Mouse (Mus musculus) liver, embryonic 15.5 days (tissue): ENCODE results near the gene H2-M10.1. TPM values are rescaled to one million over a fixed set of nuclear protein-coding genes. Genes with fewer than 3 reads are reported as not detected.
"Not testable (repeated sequence)": the region's sequence is repeated elsewhere in the genome, so short reads cannot be mapped to it uniquely, and the experiment has no call there.

Experiments used
- ATAC-seq: fragments of 200-750 bp; cut with Nextera tagmentation; 2 replicates; pipeline ENCODE4 v1.8.0; 2017; ENCODE audit warnings: moderate number of reproducible peaks, mild to moderate bottlenecking, moderate library complexity; ENCODE audit not compliant: insufficient read depth
- H3K27ac ChIP-seq: fragments of 300-500 bp; sonication (generic); replicated peaks from 2 replicates; pipeline ENCODE4 v1.5.1; 2015; ENCODE audit warnings: mild to moderate bottlenecking, inconsistent platforms
- H3K27me3 ChIP-seq: fragments of 300-500 bp; sonication (generic); 2 replicates; pipeline ENCODE4 v1.6.1; 2015; ENCODE audit warnings: mild to moderate bottlenecking, inconsistent platforms
- H3K36me3 ChIP-seq: fragments of 300-500 bp; sonication (generic); replicated peaks from 2 replicates; pipeline ENCODE4 v1.6.1; 2015; ENCODE audit warnings: moderate library complexity, mild to moderate bottlenecking, inconsistent platforms
- H3K4me1 ChIP-seq: fragments of 300-500 bp; sonication (generic); replicated peaks from 2 replicates; pipeline ENCODE4 v1.6.1; 2015; ENCODE audit warnings: inconsistent platforms
- H3K4me2 ChIP-seq: fragments of 300-500 bp; sonication (generic); 2 replicates; pipeline ENCODE4 v1.6.1; 2015; ENCODE audit warnings: moderate library complexity, mild to moderate bottlenecking, inconsistent platforms
- H3K4me3 ChIP-seq: fragments of 300-500 bp; sonication (generic); replicated peaks from 2 replicates; pipeline ENCODE4 v1.5.1; 2015; ENCODE audit warnings: mild to moderate bottlenecking, inconsistent platforms
- H3K9ac ChIP-seq: fragments of 300-500 bp; sonication (generic); 2 replicates; pipeline ENCODE4 v1.6.1; 2015; ENCODE audit warnings: moderate library complexity, mild to moderate bottlenecking, inconsistent platforms
- H3K9me3 ChIP-seq: fragments of 300-500 bp; sonication (generic); replicated peaks from 2 replicates; pipeline ENCODE4 v1.6.1; 2016; ENCODE audit warnings: inconsistent platforms
- WGBS: fragments of 180-500 bp; shearing (Covaris S2); methylation state at CpG from one replicate; pipeline ENCODE4 v1.1.7; 2015; ENCODE audit warnings: mixed read lengths; ENCODE audit not compliant: insufficient replicate concordance; 5-methylcytosine and 5-hydroxymethylcytosine counted together
- polyA plus RNA-seq: library from polyadenylated mRNA; unstranded; fragments of >200 nt; fragmentation: Nextera tagmentation; extraction: Ambion mirVana; gene quantifications from 2 replicates; pipeline ENCODE4 v1.2.1, GENCODE M21; 2015

The H2-M10.1 gene
- polyA plus RNA-seq: not detected in 2 replicates

DNA sequence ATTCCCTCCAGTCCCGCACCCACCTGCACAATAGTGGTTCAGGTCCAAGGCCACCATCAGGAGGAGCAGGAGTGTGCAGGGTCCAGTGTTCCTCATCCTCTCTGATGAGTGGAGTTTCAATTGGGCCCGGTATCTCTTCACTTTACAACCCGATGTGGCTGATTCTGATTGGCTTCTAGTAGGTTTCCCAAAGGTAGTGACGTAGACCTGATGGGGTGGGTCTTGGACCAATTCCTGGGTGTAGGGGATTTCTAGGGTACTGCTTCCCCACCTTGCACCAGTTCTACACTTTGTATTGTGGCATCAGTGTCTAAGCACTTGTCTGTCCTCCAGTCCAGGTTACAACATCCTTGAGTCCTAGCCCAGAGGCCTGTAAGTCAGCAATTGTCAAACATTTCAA is at the start of gene H2-M10.1:
TSS of gene H2-M10.1 (minus strand) at position 101 of the 400 bp plus-strand sequence.
- 59% methylated on average over 4 of the region's 4 CpGs for WGBS
- H3K9ac ChIP-seq: no peak within 1 kb of the TSS

DNA sequence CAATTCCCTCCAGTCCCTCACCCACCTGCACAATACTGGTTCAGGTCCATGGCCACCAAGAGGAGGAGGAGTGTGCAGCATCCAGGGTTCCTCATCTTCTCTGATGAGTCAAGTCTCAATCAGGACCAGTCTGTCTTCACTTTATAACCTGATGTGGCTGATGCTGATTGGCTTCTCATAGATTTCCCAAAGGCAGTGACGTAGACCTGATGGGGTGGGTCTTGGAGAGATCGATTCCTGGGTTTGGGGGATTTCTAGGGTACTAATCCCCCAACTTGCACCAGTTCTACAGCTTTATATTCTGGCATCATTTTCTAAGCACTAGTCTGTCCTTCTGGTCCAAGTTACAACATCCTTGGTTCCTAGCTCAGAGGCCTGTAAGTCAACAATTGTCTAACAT is 42.4 kb upstream of the H2-M10.1 start, which contains the start of gene H2-M10.3:
TSS of gene H2-M10.3 (minus strand) at position 101 of the 400 bp plus-strand sequence.
- not testable (repeated sequence) for ATAC-seq

More for the DNA sequence above, at the start of gene H2-M10.1:
- ATAC-seq: no peak
- Histone ChIP-seq H3K4me3 (no peak within 1 kb of the TSS), H3K9me3 (no peaks in the 10 kb centered on the region), H3K36me3 (no peaks in the 10 kb centered on the region), H3K27ac (no peak within 1 kb of the TSS), H3K4me2 (no peak within 1 kb of the TSS), H3K27me3 (no peaks in the 10 kb centered on the region; the same call in 1 of the 2 replicates), H3K4me1 (no peaks in the 10 kb centered on the region)

DNA sequence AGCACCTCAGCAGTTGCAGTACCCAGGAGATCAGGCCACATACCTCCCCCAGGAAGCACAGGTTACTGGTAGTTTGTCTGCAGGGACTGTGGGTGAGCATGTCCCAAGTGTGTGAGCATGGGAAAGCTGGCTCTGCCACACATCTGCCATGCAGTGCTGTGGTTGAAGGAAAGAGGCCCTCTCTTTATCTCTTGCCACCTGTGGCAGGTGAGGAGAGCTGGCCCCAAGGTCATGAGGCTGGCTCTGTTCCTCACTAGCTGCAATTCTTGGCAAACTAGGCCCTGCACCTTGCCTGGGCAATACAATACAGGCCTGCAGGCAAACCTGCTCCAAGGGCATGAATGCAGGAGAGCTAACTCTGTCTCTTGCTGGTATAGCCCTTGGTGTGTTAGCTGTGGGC is 36.4 kb upstream of the H2-M10.1 start:
- not testable (repeated sequence) for H3K4me2 ChIP-seq, H3K4me3 ChIP-seq, H3K27me3 ChIP-seq, H3K36me3 ChIP-seq, H3K4me1 ChIP-seq, H3K27ac ChIP-seq, ATAC-seq, H3K9ac ChIP-seq, H3K9me3 ChIP-seq

More for the DNA sequence above, 42.4 kb upstream of the H2-M10.1 start, which contains the start of gene H2-M10.3:
- 75% methylated on average over 2 of the region's 2 CpGs for WGBS
- not testable (repeated sequence) for H3K27me3 ChIP-seq, H3K9ac ChIP-seq, H3K4me2 ChIP-seq, H3K9me3 ChIP-seq, H3K4me3 ChIP-seq, H3K4me1 ChIP-seq, H3K27ac ChIP-seq, H3K36me3 ChIP-seq

DNA sequence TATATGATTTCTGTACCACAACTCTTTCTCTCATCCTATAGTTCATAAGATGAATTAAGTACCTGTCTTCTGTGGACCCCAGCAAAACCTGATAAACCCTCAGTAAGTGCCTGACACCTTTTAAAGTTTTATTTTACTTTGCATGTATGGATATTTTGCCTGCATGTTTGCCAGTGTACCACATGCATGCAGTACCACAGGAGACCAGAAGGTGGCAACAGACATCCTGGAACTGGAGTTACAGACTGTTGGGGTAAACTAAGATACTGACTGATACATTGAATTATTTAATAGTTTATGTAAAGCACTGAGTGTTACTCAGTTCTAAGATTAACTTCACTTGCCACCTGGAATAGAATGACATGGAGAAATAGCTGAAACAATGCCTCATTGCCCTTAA is 31.6 kb upstream of the H2-M10.1 start:
- H3K9ac ChIP-seq, ATAC-seq, H3K4me2 ChIP-seq, H3K9me3 ChIP-seq, H3K27me3 ChIP-seq, H3K27ac ChIP-seq, H3K4me3 ChIP-seq, H3K36me3 ChIP-seq, H3K4me1 ChIP-seq: not testable (repeated sequence)

DNA sequence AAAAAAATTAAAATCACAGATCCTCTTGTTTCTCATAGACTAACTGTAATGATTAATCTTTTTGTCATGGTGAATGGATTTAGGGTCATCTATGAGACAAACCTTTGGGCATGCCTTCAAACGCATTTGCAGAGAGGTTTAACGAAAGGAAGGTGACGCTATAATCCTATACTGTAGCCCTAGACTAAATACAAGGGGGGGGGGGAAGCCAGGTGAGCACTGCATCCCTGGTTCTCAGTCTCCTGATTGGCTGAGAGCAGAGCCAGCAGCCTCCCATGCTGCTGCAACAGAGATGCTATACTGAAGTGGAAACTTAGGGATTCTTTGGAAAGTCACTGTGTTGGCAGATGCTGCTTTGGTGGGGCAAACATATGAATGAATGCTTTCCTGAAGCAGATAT is 29.8 kb upstream of the H2-M10.1 start:
- Histone ChIP-seq H3K4me3 (no peak overlapping the region), H3K9me3 (no peaks in the 10 kb centered on the region), H3K27ac (no peak overlapping the region), H3K4me2 (no peak overlapping the region), H3K36me3 (no peaks in the 10 kb centered on the region), H3K27me3 (no peaks in the 10 kb centered on the region), H3K4me1 (no peaks in the 10 kb centered on the region), H3K9ac (no peak overlapping the region)
- 37% methylated on average over 3 of the region's 3 CpGs for WGBS
- ATAC-seq: no peak

DNA sequence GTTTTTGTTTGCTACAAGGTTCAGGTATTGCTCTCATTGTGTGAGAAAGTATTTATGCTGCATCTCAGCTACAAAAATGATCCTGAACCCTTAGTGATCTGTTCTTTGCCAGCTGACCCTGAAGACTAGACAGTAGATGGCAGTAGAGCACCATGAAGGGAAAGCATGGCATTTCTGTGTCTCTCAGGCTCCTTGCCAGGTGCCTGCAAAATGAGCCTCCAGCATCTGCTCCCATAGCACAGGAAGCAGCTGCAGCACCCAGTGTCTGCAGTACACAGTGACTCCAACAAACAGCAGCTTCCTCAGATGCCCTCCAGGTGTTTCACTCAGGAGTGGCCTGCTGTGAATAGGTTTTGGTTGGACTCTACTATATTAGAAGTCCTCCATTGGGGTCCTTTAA is 29.4 kb upstream of the H2-M10.1 start:
- H3K4me3 ChIP-seq, H3K9me3 ChIP-seq, H3K27ac ChIP-seq, H3K27me3 ChIP-seq, H3K4me2 ChIP-seq, H3K9ac ChIP-seq, H3K36me3 ChIP-seq, H3K4me1 ChIP-seq, ATAC-seq: not testable (repeated sequence)

DNA sequence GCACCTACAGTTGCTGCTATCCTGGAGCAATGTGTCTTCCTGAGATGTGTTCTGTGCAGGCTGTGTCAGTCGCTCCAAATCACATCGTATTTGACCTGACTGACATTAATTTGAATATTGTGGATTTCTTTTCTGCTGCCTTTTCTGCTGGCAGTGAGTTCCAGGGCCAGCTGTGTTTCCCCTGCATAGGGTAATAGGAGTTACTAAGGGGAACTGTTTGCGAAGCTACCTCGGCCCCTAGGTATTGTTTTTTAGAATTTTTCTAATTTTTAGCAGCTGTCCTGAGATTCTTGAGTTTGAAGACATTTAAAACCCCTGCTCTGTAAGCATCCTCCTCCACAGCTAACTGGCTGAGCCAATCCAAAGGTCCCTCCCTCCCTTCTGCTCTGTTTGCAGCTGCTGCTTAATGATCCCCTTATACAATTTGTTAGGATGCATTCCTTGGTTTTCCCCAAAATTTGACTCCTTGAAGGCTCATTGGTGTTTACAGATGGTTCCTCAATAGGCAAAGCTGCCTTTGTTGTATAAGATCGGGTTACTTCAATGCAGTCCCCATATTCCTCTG is 10.2 kb downstream of the H2-M10.1 start:
- WGBS: 26% methylated on average over 5 of the region's 5 CpGs

DNA sequence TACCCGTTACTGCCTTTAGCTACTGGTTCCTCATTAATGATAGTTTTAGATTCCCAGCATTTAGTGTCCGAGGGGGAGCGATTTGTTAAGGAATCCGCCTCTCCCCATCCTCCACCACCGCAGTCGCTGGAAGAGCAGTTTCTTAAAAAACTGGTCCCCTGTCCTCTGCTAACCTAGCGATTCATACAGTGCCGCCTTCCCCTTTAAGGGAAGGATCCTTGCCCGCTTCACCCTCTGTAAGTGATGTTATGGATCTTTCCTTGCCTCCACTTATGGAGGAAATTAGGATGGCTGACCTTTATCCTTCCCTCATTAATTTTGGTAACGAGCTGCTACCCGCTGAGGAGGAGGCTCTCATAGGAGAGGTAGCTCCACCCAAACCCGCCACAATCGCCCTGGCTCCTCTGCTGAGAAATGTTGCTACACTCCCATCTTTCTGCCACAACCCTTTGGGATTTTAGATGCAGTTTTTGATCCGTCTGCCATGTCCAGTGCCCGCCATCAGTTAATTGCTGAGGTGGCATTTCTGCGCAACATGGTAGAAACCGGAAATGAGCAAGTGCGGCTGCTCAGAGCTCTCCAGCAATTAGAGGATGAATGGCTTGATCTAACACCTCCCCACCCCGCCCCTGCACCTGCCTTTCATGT is 10.8 kb downstream of the H2-M10.1 start:
- Histone ChIP-seq H3K4me2 (peak overlapping the region; percentile 72), H3K4me1 (peaks cover 11% of the 10 kb centered on the region), H3K9me3 (no peaks in the 10 kb centered on the region), H3K27me3 (peaks cover 12% of the 10 kb centered on the region; the same call in 1 of the 2 replicates), H3K9ac (peak overlapping the region; percentile 15; the same call in 1 of the 2 replicates), H3K4me3 (peak overlapping the region; percentile 52), H3K27ac (no peak overlapping the region), H3K36me3 (no peaks in the 10 kb centered on the region)
- WGBS: under 1% methylated on average over 19 of the region's 19 CpGs
- ATAC-seq: no peak

More for the DNA sequence above, 10.2 kb downstream of the H2-M10.1 start:
- no peak overlapping the region for H3K27ac ChIP-seq
- H3K9ac ChIP-seq: peak overlapping the region; percentile 15; the same call in 1 of the 2 replicates
- peak overlapping the region; percentile 72 for H3K4me2 ChIP-seq
- H3K27me3 ChIP-seq: peaks cover 12% of the 10 kb centered on the region; the same call in 1 of the 2 replicates
- H3K9me3 ChIP-seq: no peaks in the 10 kb centered on the region
- H3K4me1 ChIP-seq: peaks cover 11% of the 10 kb centered on the region
- H3K36me3 ChIP-seq: no peaks in the 10 kb centered on the region
- no peak for ATAC-seq
- H3K4me3 ChIP-seq: peak overlapping the region; percentile 52

DNA sequence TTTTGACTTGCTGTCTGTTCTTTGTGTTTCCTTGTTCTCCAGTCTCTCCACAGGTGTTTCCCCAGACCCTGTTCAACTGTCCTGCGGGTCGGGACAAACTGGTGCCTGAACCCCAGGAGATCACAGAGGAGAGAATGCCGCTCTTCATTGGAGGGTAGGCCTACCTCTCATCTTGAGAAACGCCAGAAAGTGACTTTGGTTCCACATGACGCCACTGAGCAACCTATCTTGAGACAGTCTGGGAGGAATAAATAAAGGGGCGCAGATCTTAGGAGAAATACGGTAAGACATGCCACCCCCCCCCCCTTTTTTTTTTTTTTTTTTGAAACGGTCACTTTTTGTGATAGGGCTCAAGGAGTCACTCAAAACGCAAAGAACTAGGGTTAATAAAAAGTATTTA is 11.4 kb downstream of the H2-M10.1 start:
- ATAC-seq: no peak
- Histone ChIP-seq H3K27ac (no peak overlapping the region), H3K9me3 (no peaks in the 10 kb centered on the region), H3K4me2 (peak overlapping the region; percentile 72), H3K27me3 (peaks cover 12% of the 10 kb centered on the region; the same call in 1 of the 2 replicates), H3K9ac (no peak overlapping the region), H3K4me1 (peaks cover 11% of the 10 kb centered on the region), H3K36me3 (no peaks in the 10 kb centered on the region), H3K4me3 (peak overlapping the region; percentile 52)
- 6% methylated on average over 9 of the region's 9 CpGs for WGBS

DNA sequence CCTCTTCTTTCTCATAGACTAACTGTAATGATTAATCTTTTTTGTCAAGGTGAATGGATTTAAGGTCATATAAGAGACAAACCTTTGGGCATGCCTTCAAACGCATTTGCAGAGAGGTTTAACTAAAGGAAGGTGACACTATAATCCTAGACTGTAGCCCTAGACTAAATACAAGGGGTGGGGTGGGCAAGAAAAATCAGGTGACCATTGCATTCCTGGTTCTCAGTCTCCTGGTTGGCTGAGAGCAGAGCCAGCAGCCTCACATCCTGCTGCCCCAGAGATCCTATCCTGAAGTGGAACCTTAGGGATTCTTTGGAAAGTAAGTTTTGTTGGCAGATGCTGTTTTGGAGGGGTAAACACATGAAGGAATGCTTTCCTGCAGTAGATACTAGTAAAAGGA is 16.7 kb downstream of the H2-M10.1 start:
- H3K4me2 ChIP-seq: no peak overlapping the region
- no peaks in the 10 kb centered on the region for H3K4me1 ChIP-seq
- H3K36me3 ChIP-seq: no peaks in the 10 kb centered on the region
- H3K4me3 ChIP-seq: no peak overlapping the region
- no peak overlapping the region for H3K9ac ChIP-seq
- H3K27ac ChIP-seq: no peak overlapping the region
- ATAC-seq: no peak
- no peaks in the 10 kb centered on the region for H3K9me3 ChIP-seq
- 33% methylated on average over 1 of the region's 1 CpGs for WGBS
- H3K27me3 ChIP-seq: no peaks in the 10 kb centered on the region

DNA sequence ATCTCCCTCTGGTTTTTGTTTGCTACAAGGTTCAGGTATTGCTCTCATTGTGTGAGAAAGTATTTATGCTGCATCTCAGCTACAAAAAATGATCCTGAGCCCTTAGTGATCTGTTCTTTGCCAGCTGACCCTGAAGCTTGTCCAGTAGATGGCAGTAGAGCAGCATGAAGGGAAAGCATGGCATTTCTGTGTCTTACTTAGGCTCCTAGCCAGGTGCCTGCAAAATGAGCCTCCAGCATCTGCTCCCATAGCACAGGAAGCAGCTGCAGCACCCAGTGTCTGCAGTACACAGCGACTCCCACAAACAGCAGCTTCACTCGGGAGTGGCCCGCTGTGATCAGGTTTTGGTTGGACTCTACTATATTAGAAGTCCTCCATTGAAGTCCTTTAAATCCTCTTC is 17.1 kb downstream of the H2-M10.1 start:
- not testable (repeated sequence) for ATAC-seq, H3K4me3 ChIP-seq, H3K36me3 ChIP-seq, H3K4me1 ChIP-seq, H3K27me3 ChIP-seq, H3K9ac ChIP-seq, H3K4me2 ChIP-seq, H3K9me3 ChIP-seq, H3K27ac ChIP-seq
- 2% methylated on average over 3 of the region's 3 CpGs for WGBS

DNA sequence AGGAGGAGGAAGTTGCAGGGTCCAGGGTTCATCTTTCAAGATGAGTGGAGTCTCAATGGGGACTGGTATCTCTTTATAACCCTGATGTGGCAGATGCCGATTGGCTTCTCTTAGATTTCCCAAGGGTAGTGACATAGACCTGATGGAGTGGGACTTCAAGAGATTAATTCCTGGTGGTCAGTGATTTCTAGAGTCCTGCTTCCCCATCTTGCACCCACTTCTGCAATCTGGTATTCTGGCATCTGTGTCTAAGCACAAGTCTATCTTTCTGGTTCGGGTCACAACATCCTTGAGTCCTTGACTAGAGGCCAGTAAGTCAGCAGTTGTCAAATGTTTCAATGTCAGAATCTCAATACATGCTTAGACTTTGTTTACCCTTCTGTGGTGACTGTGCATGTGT is 39.6 kb downstream of the H2-M10.1 start, which contains the start of gene H2-M10.2:
TSS of gene H2-M10.2 (minus strand) at position 101 of the 400 bp plus-strand sequence.
- Histone ChIP-seq H3K9ac (no peak within 1 kb of the TSS), H3K4me1 (no peaks in the 10 kb centered on the region), H3K4me3 (no peak within 1 kb of the TSS), H3K36me3 (no peaks in the 10 kb centered on the region), H3K9me3 (no peaks in the 10 kb centered on the region), H3K27me3 (no peaks in the 10 kb centered on the region), H3K4me2 (no peak within 1 kb of the TSS), H3K27ac (no peak within 1 kb of the TSS)
- ATAC-seq: no peak
- whole genome bisulfite sequencing: 62% methylated on average over 2 of the region's 2 CpGs
